Mouse (Mus musculus) kidney, adult 2 months (tissue): ENCODE data around the gene Gm34653.

ENCODE experiments used
- CTCF ChIP-seq: fragments of 200-500 bp; conservative IDR thresholded peaks from 2 replicates; pipeline ENCODE4 v1.5.1; 2011; ENCODE audit warnings: low read depth, mild to moderate bottlenecking, control low read depth, low read length, moderate library complexity, mixed read lengths; ENCODE audit not compliant: insufficient read depth, insufficient read length
- POLR2A ChIP-seq: fragments of 200-500 bp; IDR thresholded peaks from one replicate; pipeline ENCODE4 v1.6.1; 2011; ENCODE audit warnings: low read depth, low read length, control low read depth

DNA sequence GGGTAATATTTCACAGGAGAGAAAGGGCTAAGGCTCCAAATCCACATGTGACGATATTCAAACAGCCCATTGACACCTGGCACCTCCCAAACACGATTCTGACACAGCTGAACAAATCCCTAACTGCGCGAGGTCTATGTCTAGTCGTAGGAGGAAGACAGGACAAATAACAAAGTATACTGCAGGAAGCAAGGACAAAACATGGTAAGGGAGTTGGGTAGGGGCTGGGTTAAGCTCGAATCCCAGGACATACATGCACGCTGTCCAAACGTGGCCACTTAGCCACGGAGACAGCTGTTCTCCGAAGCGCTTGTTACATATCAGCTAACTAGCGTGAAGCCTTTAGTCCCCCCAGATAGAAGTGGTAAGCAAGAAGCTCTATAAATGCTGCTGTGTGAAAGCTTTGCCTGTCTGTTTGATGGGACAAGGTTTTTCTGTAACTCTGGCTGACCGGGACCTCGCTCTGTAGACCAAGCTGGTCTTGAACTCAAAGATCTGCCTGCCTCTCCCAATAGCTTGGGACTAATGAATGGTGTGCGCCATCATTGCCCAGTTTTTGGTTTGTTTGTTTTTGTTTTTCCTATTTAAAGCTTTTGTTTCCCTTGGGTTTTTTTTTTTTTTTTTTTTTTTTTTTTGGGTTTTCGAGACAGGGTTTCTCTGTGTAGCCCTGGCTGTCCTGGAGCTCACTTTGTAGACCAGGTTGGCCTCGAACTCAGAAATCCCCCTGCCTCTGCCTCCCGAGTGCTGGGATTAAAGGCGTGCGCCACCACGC is 6.2 kb upstream of the Gm34653 start:
- TF ChIP-seq POLR2A (no peak), CTCF (no peak)
